Mouse (Mus musculus) G1E (cell line): Measurements from ENCODE around the gene Ccdc89. TPM values are rescaled to one million over a fixed set of nuclear protein-coding genes. Genes with fewer than 3 reads are reported as not detected.
A peak's percentile ranks its signal among the peaks of the same experiment; 100 is the strongest.

Source experiments
- ATAC-seq: 2 replicates; pipeline ENCODE4 v1.8.0; 2016; ENCODE audit warnings: mild to moderate bottlenecking; ENCODE audit not compliant: insufficient number of reproducible peaks, poor library complexity, low FRiP score, severe bottlenecking; ENCODE audit errors: extremely low read depth
- DNase-seq: peaks from one replicate; pipeline ENCODE4 v3.0.0; 2012; ENCODE audit warnings: low spot score
- H3K27me3 ChIP-seq: 2 replicates; pipeline ENCODE4 v1.6.1; 2012; ENCODE audit warnings: mild to moderate bottlenecking, low read length, inconsistent platforms; ENCODE audit not compliant: insufficient read depth
- H3K36me3 ChIP-seq: replicated peaks from 2 replicates; pipeline ENCODE3; 2012; ENCODE audit warnings: mild to moderate bottlenecking, inconsistent platforms
- H3K4me1 ChIP-seq: 2 replicates; pipeline ENCODE4 v1.6.1; 2012; ENCODE audit warnings: low read depth, low read length, inconsistent platforms, mixed read lengths; ENCODE audit not compliant: insufficient read depth
- H3K4me3 ChIP-seq: 2 replicates; pipeline ENCODE4 v1.5.1; 2012; ENCODE audit warnings: low read depth, mild to moderate bottlenecking, inconsistent platforms, low read length, moderate library complexity, mixed read lengths
- H3K9me3 ChIP-seq: replicated peaks from 2 replicates; pipeline ENCODE4 v1.6.1; 2012; ENCODE audit warnings: inconsistent platforms
- CTCF ChIP-seq: IDR thresholded peaks from 2 replicates; pipeline ENCODE4 v1.5.1; 2012; ENCODE audit warnings: low read depth, low read length, inconsistent platforms, mixed read lengths
- GATA1 ChIP-seq: IDR thresholded peaks from 2 replicates; pipeline ENCODE4 v1.6.1; 2012; ENCODE audit warnings: borderline replicate concordance, low read length, inconsistent platforms, mixed read lengths
- GATA2 ChIP-seq: IDR thresholded peaks from 2 replicates; pipeline ENCODE4 v1.6.1; 2012; ENCODE audit warnings: low read depth, low read length, inconsistent platforms, borderline replicate concordance
- POLR2AphosphoS5 ChIP-seq: IDR thresholded peaks from 2 replicates; pipeline ENCODE4 v1.6.1; 2012; ENCODE audit warnings: low read depth, low read length, inconsistent platforms; ENCODE audit not compliant: insufficient replicate concordance
- TAL1 ChIP-seq: conservative IDR thresholded peaks from 2 replicates; pipeline ENCODE4 v1.6.1; 2012; ENCODE audit warnings: low read depth, low read length, inconsistent platforms, mixed read lengths
- polyA plus RNA-seq: library from polyadenylated mRNA; stranded (reverse); fragments of >175 nt; gene quantifications from 2 replicates; pipeline ENCODE4 v1.2.3, GENCODE M21; 2012
- total RNA-seq, 2 experiments: library from RNA; stranded (forward) in 1 of 2; stranded (reverse) in 1 of 2; fragments of 200-1000 nt in 1 of 2; fragments of >200 nt in 1 of 2; fragmentation: Nextera tagmentation in 1 of 2; gene quantifications; 2 replicates each; pipeline ENCODE4 v1.2.3; 2014 to 2017

Ccdc89 gene
- total and polyA plus RNA-seq, 3 experiments, result 0.05 TPM; not detected in 2

GRCm38 (mm10) chr7:90443101-90444091 is 17.0 kb downstream of the Ccdc89 start:
- no peaks in the 10 kb centered on the region for H3K27me3 ChIP-seq
- TF ChIP-seq CTCF (no peak), GATA1 (no peak), GATA2 (no peak), TAL1 (no peak), POLR2AphosphoS5 (no peak)
- H3K4me3 ChIP-seq, result peak overlapping the region; percentile 99
- no peak for ATAC-seq
- peaks cover 11% of the 10 kb centered on the region; the same call in 1 of the 2 replicates for H3K4me1 ChIP-seq
- peak; percentile 79 for DNase-seq
- no peaks in the 10 kb centered on the region for H3K9me3 ChIP-seq
- H3K36me3 ChIP-seq, result peaks cover 19% of the 10 kb centered on the region

- TF ChIP-seq CTCF (no peak), POLR2AphosphoS5 (no peak), GATA2 (no peak), GATA1 (no peak), TAL1 (no peak)
- Histone ChIP-seq H3K4me3 (peak overlapping the region; percentile 99), H3K9me3 (no peaks in the 10 kb centered on the region), H3K36me3 (peaks cover 22% of the 10 kb centered on the region), H3K27me3 (no peaks in the 10 kb centered on the region), H3K4me1 (peaks cover 11% of the 10 kb centered on the region; the same call in 1 of the 2 replicates)
- no peak for ATAC-seq
- no peak for DNase-seq
Measured at GRCm38 (mm10) chr7:90444206-90444605, 17.8 kb downstream of the Ccdc89 start.

- ATAC-seq, result no peak; the same call in 1 of the 2 replicates
Measured at GRCm38 (mm10) chr7:90456149-90456844, 29.9 kb downstream of the Ccdc89 start.

GRCm38 (mm10) chr7:90456845-90457468 is 30.6 kb downstream of the Ccdc89 start, which contains the start of gene Tmem126a:
Gene Tmem126a, minus strand, starts transcription at chr7:90457229.
- H3K36me3 ChIP-seq, result peaks cover 25% of the 10 kb centered on the region
- DNase-seq (peak; percentile 88), ATAC-seq (peak; percentile 94)
- no peaks in the 10 kb centered on the region for H3K9me3 ChIP-seq
- peak within 1 kb of the TSS; percentile 92 for H3K4me3 ChIP-seq
- H3K27me3 ChIP-seq, result peaks cover 15% of the 10 kb centered on the region
- H3K4me1 ChIP-seq, result peaks cover 19% of the 10 kb centered on the region
- TF ChIP-seq GATA1, result no peak
- no peak for TF ChIP-seq TAL1
- TF ChIP-seq POLR2AphosphoS5, result no peak
- TF ChIP-seq GATA2, result no peak

More at GRCm38 (mm10) chr7:90456149-90456844, 29.9 kb downstream of the Ccdc89 start:
- DNase-seq, result no peak
- Histone ChIP-seq H3K4me3 (peak overlapping the region; percentile 92), H3K9me3 (no peaks in the 10 kb centered on the region), H3K4me1 (peaks cover 19% of the 10 kb centered on the region), H3K27me3 (peaks cover 11% of the 10 kb centered on the region), H3K36me3 (peaks cover 31% of the 10 kb centered on the region)
- TF ChIP-seq GATA1 (no peak), CTCF (no peak), TAL1 (no peak), GATA2 (no peak), POLR2AphosphoS5 (no peak; the same call in 1 of the 2 replicates)

GRCm38 (mm10) chr7:90457517-90457916 is 31.1 kb downstream of the Ccdc89 start:
- ATAC-seq (no peak; the same call in 1 of the 2 replicates), DNase-seq (no peak)
- H3K4me3 ChIP-seq, result peak overlapping the region; percentile 92
- TF ChIP-seq CTCF, result no peak
- TF ChIP-seq GATA2, result no peak
- no peak for TF ChIP-seq GATA1
- no peak for TF ChIP-seq TAL1
- no peaks in the 10 kb centered on the region for H3K9me3 ChIP-seq
- H3K36me3 ChIP-seq, result peaks cover 19% of the 10 kb centered on the region
- H3K27me3 ChIP-seq, result peaks cover 15% of the 10 kb centered on the region
- peaks cover 19% of the 10 kb centered on the region for H3K4me1 ChIP-seq

- H3K27me3 ChIP-seq, result peaks cover 15% of the 10 kb centered on the region
- H3K4me3 ChIP-seq, result no peak overlapping the region
- no peak for ATAC-seq
- no peak for DNase-seq
- no peaks in the 10 kb centered on the region for H3K9me3 ChIP-seq
- H3K36me3 ChIP-seq, result no peaks in the 10 kb centered on the region
- H3K4me1 ChIP-seq, result peaks cover 12% of the 10 kb centered on the region
- TF ChIP-seq TAL1 (no peak), CTCF (no peak), GATA1 (no peak), POLR2AphosphoS5 (no peak), GATA2 (no peak)
Measured at GRCm38 (mm10) chr7:90460330-90460729, 34.0 kb downstream of the Ccdc89 start.
